Mouse (Mus musculus) CH12.LX (cell line): ENCODE results near the gene Maml2. TPM values are rescaled to one million over a fixed set of nuclear protein-coding genes. Genes with fewer than 3 reads are reported as not detected.

Source experiments
- DNase-seq: peaks from one replicate; pipeline ENCODE4 v3.0.0-alpha.2; 2013; ENCODE audit errors: extremely low read depth
- H3K27ac ChIP-seq: 2 replicates; pipeline ENCODE4 v1.5.1; 2012; ENCODE audit warnings: low read depth, mild to moderate bottlenecking, control low read depth, moderate library complexity; ENCODE audit not compliant: insufficient read depth
- H3K27me3 ChIP-seq: replicated peaks from 2 replicates; pipeline ENCODE3; 2012; ENCODE audit warnings: inconsistent platforms
- H3K36me3 ChIP-seq, 2 experiments: replicated peaks in 1 of 2; 2 replicates each; pipeline versions ENCODE3 to v1.6.1; 2012; ENCODE audit warnings: inconsistent platforms in 1 of 2, low read length in 1 of 2, mild to moderate bottlenecking in 1 of 2, mixed read lengths in 1 of 2, moderate library complexity in 1 of 2; ENCODE audit not compliant: control insufficient read depth in 1 of 2, insufficient read depth in 1 of 2
- H3K4me1 ChIP-seq, 2 experiments: 2 replicates each; pipeline ENCODE4 v1.6.1; 2012; ENCODE audit warnings: inconsistent platforms in 1 of 2, moderate library complexity in 1 of 2; ENCODE audit not compliant: insufficient read depth in 2 of 2, control insufficient read depth in 1 of 2
- H3K4me2 ChIP-seq: 2 replicates; pipeline ENCODE4 v1.6.1; 2012; ENCODE audit warnings: low read depth, mild to moderate bottlenecking, control low read depth; ENCODE audit not compliant: poor library complexity, insufficient read depth, severe bottlenecking
- H3K4me3 ChIP-seq, 3 experiments: fragments of 150-350 bp in 1 of 3; sonication (generic) in 1 of 3; replicated peaks in 1 of 3; 2 replicates each; pipeline versions ENCODE3 to v1.5.1; 2011 to 2012; ENCODE audit warnings: low read depth in 2 of 3, low read length in 2 of 3, mild to moderate bottlenecking in 2 of 3, moderate library complexity in 2 of 3, control low read depth in 1 of 3, improper control_type of control experiment in 1 of 3, inconsistent platforms in 1 of 3, mixed read lengths in 1 of 3; ENCODE audit not compliant: poor library complexity in 1 of 3
- H3K79me2 ChIP-seq: replicated peaks from 2 replicates; pipeline ENCODE4 v1.6.1; 2012; ENCODE audit warnings: mild to moderate bottlenecking, moderate library complexity; ENCODE audit not compliant: control insufficient read depth, poor library complexity, insufficient read depth, severe bottlenecking; ENCODE audit errors: extremely low read depth
- H3K9ac ChIP-seq: 2 replicates; pipeline ENCODE4 v1.6.1; 2012; ENCODE audit warnings: low read depth, mild to moderate bottlenecking, control low read depth, moderate library complexity; ENCODE audit not compliant: insufficient read depth
- H3K9me3 ChIP-seq: replicated peaks from 2 replicates; pipeline ENCODE3; 2012; ENCODE audit warnings: low read length, inconsistent platforms, mixed read lengths
- BHLHE40 ChIP-seq: IDR thresholded peaks from 2 replicates; pipeline ENCODE4 v1.6.1; 2011; ENCODE audit warnings: mild to moderate bottlenecking, low read depth, low read length, improper control_type of control experiment
- CHD1 ChIP-seq: IDR thresholded peaks from 2 replicates; pipeline ENCODE4 v1.6.1; 2012; ENCODE audit warnings: low read depth, low read length, improper control_type of control experiment, inconsistent platforms
- CHD2 ChIP-seq: IDR thresholded peaks from 2 replicates; pipeline ENCODE4 v1.6.1; 2011; ENCODE audit warnings: low read length, improper control_type of control experiment
- E2F4 ChIP-seq: IDR thresholded peaks from 2 replicates; pipeline ENCODE4 v1.6.1; 2011; ENCODE audit warnings: low read depth, low read length, improper control_type of control experiment; ENCODE audit not compliant: insufficient replicate concordance
- EP300 ChIP-seq: IDR thresholded peaks from 2 replicates; pipeline ENCODE4 v1.6.1; 2011; ENCODE audit warnings: low read length, improper control_type of control experiment
- GABPA ChIP-seq: IDR thresholded peaks from 2 replicates; pipeline ENCODE4 v1.6.1; 2012; ENCODE audit warnings: low read depth, low read length, improper control_type of control experiment, inconsistent platforms; ENCODE audit not compliant: insufficient replicate concordance
- IRF4 ChIP-seq: IDR thresholded peaks from 2 replicates; pipeline ENCODE4 v1.6.1; 2014; ENCODE audit warnings: low read depth, mild to moderate bottlenecking, inconsistent platforms, low read length, improper control_type of control experiment
- JUN ChIP-seq: IDR thresholded peaks from 2 replicates; pipeline ENCODE4 v1.6.1; 2011; ENCODE audit warnings: low read depth, mild to moderate bottlenecking, low read length, improper control_type of control experiment, moderate library complexity; ENCODE audit not compliant: insufficient read depth
- JUND ChIP-seq: conservative IDR thresholded peaks from 2 replicates; pipeline ENCODE4 v1.6.1; 2011; ENCODE audit warnings: low read depth, low read length, improper control_type of control experiment
- KAT2A ChIP-seq: IDR thresholded peaks from 2 replicates; pipeline ENCODE4 v1.6.1; 2012; ENCODE audit warnings: low read length, improper control_type of control experiment, inconsistent platforms; ENCODE audit not compliant: insufficient replicate concordance
- MAFK ChIP-seq: IDR thresholded peaks from 2 replicates; pipeline ENCODE4 v1.6.1; 2011; ENCODE audit warnings: low read length, improper control_type of control experiment; ENCODE audit not compliant: insufficient replicate concordance
- MAX ChIP-seq: IDR thresholded peaks from 2 replicates; pipeline ENCODE4 v1.6.1; 2011; ENCODE audit warnings: low read length, improper control_type of control experiment
- MXI1 ChIP-seq: IDR thresholded peaks from 2 replicates; pipeline ENCODE4 v1.6.1; 2011; ENCODE audit warnings: mild to moderate bottlenecking, low read depth, low read length, improper control_type of control experiment
- NELFE ChIP-seq: IDR thresholded peaks from 2 replicates; pipeline ENCODE4 v1.6.1; 2011; ENCODE audit warnings: low read depth, low read length, improper control_type of control experiment
- NRF1 ChIP-seq: IDR thresholded peaks from 2 replicates; pipeline ENCODE4 v1.6.1; 2014; ENCODE audit warnings: low read depth, mild to moderate bottlenecking, inconsistent platforms, low read length, improper control_type of control experiment, moderate library complexity
- PAX5 ChIP-seq: IDR thresholded peaks from 2 replicates; pipeline ENCODE4 v1.6.1; 2012; ENCODE audit warnings: low read length, inconsistent platforms, mixed read lengths
- RAD21 ChIP-seq: IDR thresholded peaks from 2 replicates; pipeline ENCODE4 v1.6.1; 2011; ENCODE audit warnings: low read depth, mild to moderate bottlenecking, low read length, improper control_type of control experiment, moderate library complexity
- RCOR1 ChIP-seq: conservative IDR thresholded peaks from 2 replicates; pipeline ENCODE4 v1.6.1; 2012; ENCODE audit warnings: low read depth, mild to moderate bottlenecking, inconsistent platforms, low read length, improper control_type of control experiment
- SIN3A ChIP-seq: IDR thresholded peaks from 2 replicates; pipeline ENCODE4 v1.6.1; 2012; ENCODE audit warnings: low read length, improper control_type of control experiment, inconsistent platforms
- TBP ChIP-seq: conservative IDR thresholded peaks from 2 replicates; pipeline ENCODE4 v1.6.1; 2011; ENCODE audit warnings: low read depth, low read length, improper control_type of control experiment
- TCF12 ChIP-seq: IDR thresholded peaks from 2 replicates; pipeline ENCODE4 v1.6.1; 2014; ENCODE audit warnings: low read depth, mild to moderate bottlenecking, inconsistent platforms, low read length, improper control_type of control experiment
- USF1 ChIP-seq: IDR thresholded peaks from 2 replicates; pipeline ENCODE4 v1.6.1; 2014; ENCODE audit warnings: low read depth, mild to moderate bottlenecking, inconsistent platforms, low read length, improper control_type of control experiment
- ZKSCAN1 ChIP-seq: IDR thresholded peaks from 2 replicates; pipeline ENCODE4 v1.6.1; 2012; ENCODE audit warnings: low read depth, inconsistent platforms, low read length, improper control_type of control experiment, borderline replicate concordance
- ZNF384 ChIP-seq: IDR thresholded peaks from 2 replicates; pipeline ENCODE4 v1.6.1; 2012; ENCODE audit warnings: low read depth, low read length, improper control_type of control experiment, inconsistent platforms
- dilution Hi-C: fragments of 300-500 bp; cut with MboI; formaldehyde crosslinking; loops from 2 replicates; pipeline ENCODE4 v1.14.3; 2020; ENCODE audit warnings: low sequenced_read_pairs; ENCODE audit not compliant: extremely low pct_unique_long_range_greater_than_20kb, extremely low pct_ligation_motif_present
- in situ Hi-C: fragments of 300-500 bp; cut with MboI; formaldehyde crosslinking; loops from 3 replicates; pipeline ENCODE4 v1.14.3; 2019; ENCODE audit warnings: low sequenced_read_pairs, low pct_ligation_motif_present, low pct_unique_long_range_greater_than_20kb, mixed read lengths
- polyA plus RNA-seq: library from polyadenylated mRNA; unstranded; fragments of >175 nt; gene quantifications from 2 replicates; pipeline ENCODE4 v1.2.1, GENCODE M21; 2012; ENCODE audit warnings: low read depth; ENCODE audit not compliant: insufficient read length
- total RNA-seq, 2 experiments: library from RNA; depleted of rRNA; stranded (reverse); fragments of 300-350 nt in 1 of 2; fragments of >200 nt in 1 of 2; gene quantifications; 2 replicates each; pipeline ENCODE4 v1.2.3; 2012 to 2014

The Maml2 gene
- total and polyA plus RNA-seq, 3 experiments = 5.9 to 9.1 (median 5.9) TPM

DNA sequence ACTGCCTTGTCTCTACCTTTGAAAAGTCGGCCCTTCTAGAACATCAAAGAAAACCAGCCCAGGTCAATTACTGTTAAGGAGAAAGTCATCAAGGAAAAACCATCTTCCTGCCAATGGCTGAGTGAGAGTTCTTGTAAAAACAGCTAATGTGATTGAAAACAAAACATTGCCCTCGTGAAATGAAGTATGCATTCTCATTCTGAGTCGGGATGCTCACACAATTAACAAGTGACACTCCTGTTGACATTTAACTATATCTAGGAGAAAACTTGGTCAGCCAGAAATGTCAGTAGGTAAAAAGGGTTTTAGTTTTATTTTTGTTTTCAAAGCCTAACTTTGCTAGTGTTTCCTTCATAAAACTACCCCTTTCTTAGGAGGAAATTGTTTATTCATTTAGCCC lies 341.9 kb downstream of the Maml2 start:
- dilution Hi-C loops = no loop called here
- Histone ChIP-seq H3K9me3 (no peaks in the 10 kb centered on the region), H3K9ac (no peak overlapping the region), H3K4me2 (no peak overlapping the region), H3K4me1 (peaks cover 6 to 14% of the 10 kb centered on the region in 2 experiments; a peak in 3 of 4 replicates)
- no peak for DNase-seq
- TF ChIP-seq BHLHE40 (peak; percentile 61), IRF4 (peak; percentile 81), USF1 (no peak), NRF1 (no peak), MXI1 (no peak), RCOR1 (no peak), JUND (peak; percentile 73), E2F4 (no peak), EP300 (peak; percentile 69), CHD1 (no peak), GABPA (no peak), TBP (no peak), KAT2A (no peak), MAFK (0 out of 2 replicates have a peak, but pooled peaks have one; percentile 44), TCF12 (no peak), ZNF384 (no peak), JUN (peak; percentile 64; the same call in 1 of the 2 replicates), NELFE (no peak), PAX5 (no peak), CHD2 (no peak), RAD21 (no peak), MAX (no peak), SIN3A (no peak), ZKSCAN1 (no peak)
- TF ChIP-seq, all 38 proteins: peak for 6
- Histone ChIP-seq H3K27me3 (no peaks in the 10 kb centered on the region), H3K27ac (no peak overlapping the region), H3K36me3 (peaks cover 0 to 4% of the 10 kb centered on the region in 2 experiments), H3K4me3 (no peak overlapping the region), H3K79me2 (no peaks in the 10 kb centered on the region)
- in situ Hi-C loops = no loop called here
